Mouse (Mus musculus) limb, embryonic 13.5 days (tissue): ENCODE data around the gene Arfgap3. TPM values are rescaled to one million over a fixed set of nuclear protein-coding genes. Genes with fewer than 3 reads are reported as not detected.
"Not testable (repeated sequence)": the region's sequence is repeated elsewhere in the genome, so short reads cannot be mapped to it uniquely, and the experiment has no call there.

Experiments used
- ATAC-seq: fragments of 200-750 bp; cut with Nextera tagmentation; 2 replicates; pipeline ENCODE4 v1.8.0; 2017; ENCODE audit warnings: low read depth, moderate number of reproducible peaks, moderate TSS enrichment; ENCODE audit not compliant: low FRiP score
- H3K27ac ChIP-seq: fragments of 300-500 bp; sonication (generic); 2 replicates; pipeline ENCODE4 v1.5.1; 2015; ENCODE audit warnings: inconsistent platforms, mild to moderate bottlenecking, moderate library complexity
- H3K27me3 ChIP-seq: fragments of 300-500 bp; sonication (generic); 2 replicates; pipeline ENCODE4 v1.6.1; 2015; ENCODE audit warnings: mild to moderate bottlenecking, inconsistent platforms
- H3K36me3 ChIP-seq: fragments of 300-500 bp; sonication (generic); 2 replicates; pipeline ENCODE4 v1.6.1; 2015; ENCODE audit warnings: inconsistent platforms, mild to moderate bottlenecking, moderate library complexity
- H3K4me1 ChIP-seq: fragments of 300-500 bp; sonication (generic); 2 replicates; pipeline ENCODE4 v1.6.1; 2015; ENCODE audit warnings: inconsistent platforms
- H3K4me2 ChIP-seq: fragments of 300-500 bp; sonication (generic); replicated peaks from 2 replicates; pipeline ENCODE4 v1.6.1; 2015; ENCODE audit warnings: inconsistent platforms, mild to moderate bottlenecking, moderate library complexity
- H3K4me3 ChIP-seq: fragments of 300-500 bp; sonication (generic); 2 replicates; pipeline ENCODE4 v1.5.1; 2015; ENCODE audit warnings: moderate library complexity, mild to moderate bottlenecking, inconsistent platforms
- H3K9ac ChIP-seq: fragments of 300-500 bp; sonication (generic); 2 replicates; pipeline ENCODE4 v1.6.1; 2015; ENCODE audit warnings: mild to moderate bottlenecking, inconsistent platforms
- H3K9me3 ChIP-seq: fragments of 300-500 bp; sonication (generic); 2 replicates; pipeline ENCODE4 v1.6.1; 2016; ENCODE audit warnings: inconsistent platforms
- WGBS: fragments of 180-500 bp; shearing (Covaris S2); methylation state at CpG from one replicate; pipeline ENCODE4 v1.1.7; 2015; 5-methylcytosine and 5-hydroxymethylcytosine counted together
- polyA plus RNA-seq: library from polyadenylated mRNA; unstranded; fragments of >200 nt; fragmentation: Nextera tagmentation; extraction: Ambion mirVana; gene quantifications from 2 replicates; pipeline ENCODE4 v1.2.1, GENCODE M21; 2015

Gene Arfgap3
- polyA plus RNA-seq, 1 experiment from 2014 or later = 52.9 TPM

DNA sequence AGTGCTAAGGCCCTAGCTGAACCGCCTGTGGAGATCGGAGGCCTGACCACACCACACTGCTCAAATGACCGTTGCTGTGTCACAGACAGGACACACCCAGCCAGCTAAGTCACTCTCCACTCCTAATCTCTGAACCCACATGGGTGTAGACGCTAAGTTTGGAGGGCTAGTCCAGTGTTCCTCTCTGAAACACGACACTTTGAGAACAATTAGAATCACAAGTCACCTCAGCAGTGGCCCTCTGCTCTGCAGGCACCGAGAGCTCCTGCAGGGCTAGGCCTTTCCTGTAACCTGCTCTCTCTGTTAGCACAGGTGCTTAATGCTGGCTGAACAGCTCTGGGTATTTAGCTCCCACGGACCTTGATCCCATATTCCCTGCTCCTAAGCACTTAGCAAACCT, 5.9 kb downstream of the Arfgap3 start:
- Histone ChIP-seq H3K27ac (no peak overlapping the region), H3K4me1 (peaks cover 8% of the 10 kb centered on the region), H3K9ac (no peak overlapping the region), H3K27me3 (no peaks in the 10 kb centered on the region), H3K9me3 (no peaks in the 10 kb centered on the region), H3K36me3 (peaks cover 40% of the 10 kb centered on the region), H3K4me3 (no peak overlapping the region), H3K4me2 (no peak overlapping the region)
- no peak for ATAC-seq
- 35% methylated on average over 7 of the region's 7 CpGs for WGBS

DNA sequence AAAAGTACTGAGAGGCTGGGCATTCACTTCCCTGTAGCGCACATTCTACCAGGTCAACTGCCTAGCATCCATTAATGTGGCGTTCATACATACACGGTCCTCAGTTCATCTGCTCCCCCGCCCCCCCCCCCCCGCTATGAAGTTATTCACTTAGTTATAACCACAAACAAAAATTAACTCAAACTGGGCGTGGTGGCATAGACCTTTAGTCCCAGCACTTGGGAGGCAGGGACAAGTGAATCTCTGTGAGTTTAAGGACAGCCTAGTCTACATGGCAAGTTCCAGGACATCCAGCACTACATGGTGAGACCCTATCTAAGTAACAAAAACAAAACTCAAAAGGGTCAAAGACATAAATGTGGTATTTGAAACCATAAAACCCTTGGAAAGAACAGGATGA, 11.1 kb downstream of the Arfgap3 start:
- Histone ChIP-seq H3K4me1 (no peaks in the 10 kb centered on the region), H3K36me3 (peaks cover 75% of the 10 kb centered on the region), H3K27me3 (no peaks in the 10 kb centered on the region), H3K27ac (no peak overlapping the region), H3K9ac (no peak overlapping the region), H3K4me2 (no peak overlapping the region), H3K9me3 (no peaks in the 10 kb centered on the region), H3K4me3 (no peak overlapping the region)
- no peak for ATAC-seq
- 79% methylated on average over 6 of the region's 6 CpGs for WGBS

DNA sequence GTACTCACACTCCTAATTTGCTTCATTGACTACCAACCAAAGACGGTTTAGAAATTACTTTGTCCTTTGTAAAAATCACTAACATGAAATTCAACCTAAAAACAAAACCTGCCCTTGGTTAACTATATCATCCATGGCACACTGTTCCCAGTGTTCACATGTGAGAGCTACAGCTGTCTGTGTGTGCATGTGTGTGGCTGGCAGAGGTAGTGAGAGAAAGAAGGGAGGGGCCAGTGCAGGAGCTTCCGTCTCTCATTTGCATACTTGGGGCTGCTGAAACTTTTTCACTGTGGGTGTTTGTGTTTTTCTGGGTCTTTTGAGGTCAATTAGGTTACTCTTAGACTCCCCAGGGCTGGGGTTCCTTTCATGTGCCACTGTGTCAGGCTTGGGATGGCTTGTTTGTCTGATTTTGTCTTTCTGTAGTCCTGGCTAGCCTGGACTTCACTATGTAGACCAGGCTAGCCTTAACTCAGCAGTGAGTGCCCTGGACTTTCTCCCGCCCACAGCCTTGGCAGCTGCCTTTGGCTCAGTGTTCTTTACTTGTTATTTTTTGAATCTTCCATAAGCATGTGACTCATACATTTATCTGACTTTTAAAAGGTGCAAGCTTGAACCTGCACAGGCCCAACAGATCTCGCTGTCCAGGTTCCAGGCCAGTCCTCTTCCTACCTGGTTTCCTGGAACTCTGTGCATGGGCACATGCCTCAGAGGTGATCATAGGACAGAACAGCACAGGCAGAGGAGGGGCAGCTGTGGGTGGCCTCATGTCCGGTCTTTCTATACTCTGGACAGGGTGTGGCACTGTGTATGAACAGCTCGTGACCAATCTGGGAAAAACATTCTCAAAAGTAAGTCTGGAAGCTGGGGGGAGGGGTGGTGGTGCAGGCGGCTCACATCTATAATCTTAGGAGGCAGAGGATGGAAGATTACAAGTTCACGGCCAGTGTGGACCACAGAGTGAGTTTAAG, 11.9 kb downstream of the Arfgap3 start:
- no peaks in the 10 kb centered on the region for H3K9me3 ChIP-seq
- no peak for ATAC-seq
- no peak overlapping the region for H3K4me3 ChIP-seq
- no peaks in the 10 kb centered on the region for H3K4me1 ChIP-seq
- H3K27me3 ChIP-seq = no peaks in the 10 kb centered on the region
- H3K27ac ChIP-seq = no peak overlapping the region
- WGBS = 77% methylated on average over 8 of the region's 8 CpGs
- no peak overlapping the region for H3K9ac ChIP-seq
- H3K4me2 ChIP-seq = no peak overlapping the region
- H3K36me3 ChIP-seq = peaks cover 80% of the 10 kb centered on the region

DNA sequence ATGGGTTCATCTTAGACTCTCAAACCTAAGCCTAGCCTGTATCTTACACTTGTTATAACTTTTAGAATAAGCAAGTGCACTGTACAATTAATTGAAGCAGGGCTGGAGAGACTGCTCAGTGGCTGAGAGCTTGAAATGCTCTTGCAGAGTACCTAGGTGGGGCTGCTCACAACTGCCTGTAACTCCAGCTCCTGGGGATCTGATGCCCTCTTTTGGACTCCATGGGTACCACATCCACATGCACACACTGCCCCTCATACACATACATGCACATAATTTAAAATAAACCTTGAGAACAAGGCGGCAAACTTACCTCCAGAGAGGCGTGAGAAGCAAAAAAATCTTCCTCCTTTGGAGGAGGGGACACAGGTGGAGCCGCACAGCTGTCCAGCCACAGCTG, 17.7 kb downstream of the Arfgap3 start:
- WGBS = 78% methylated on average over 3 of the region's 3 CpGs
- no peak overlapping the region for H3K9ac ChIP-seq
- H3K4me1 ChIP-seq = no peaks in the 10 kb centered on the region
- no peaks in the 10 kb centered on the region for H3K9me3 ChIP-seq
- peaks cover 92% of the 10 kb centered on the region for H3K36me3 ChIP-seq
- H3K4me2 ChIP-seq = no peak overlapping the region
- H3K27ac ChIP-seq = no peak overlapping the region
- no peak for ATAC-seq
- H3K27me3 ChIP-seq = no peaks in the 10 kb centered on the region
- no peak overlapping the region for H3K4me3 ChIP-seq

DNA sequence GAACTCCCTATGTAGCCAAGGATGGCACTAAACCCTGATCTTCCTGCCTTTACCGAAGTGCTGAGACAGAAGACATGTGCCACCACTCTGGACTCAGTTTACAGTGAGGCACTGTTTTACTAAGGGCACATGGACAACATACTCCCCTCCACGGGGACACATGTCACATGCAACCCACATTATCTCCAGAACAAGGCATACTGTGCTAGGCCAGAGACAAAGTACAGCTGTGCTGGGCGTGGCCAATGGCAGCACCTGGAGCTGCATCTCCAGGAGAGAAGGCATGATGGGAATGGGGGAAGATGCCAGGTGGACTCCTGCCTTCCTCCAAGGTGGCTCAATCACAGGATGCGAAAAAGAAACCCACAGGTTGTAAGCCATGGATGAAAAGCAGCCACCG, 21.1 kb downstream of the Arfgap3 start:
- Histone ChIP-seq H3K9me3 (no peaks in the 10 kb centered on the region), H3K27me3 (no peaks in the 10 kb centered on the region), H3K4me3 (no peak overlapping the region), H3K27ac (no peak overlapping the region), H3K4me2 (no peak overlapping the region), H3K9ac (no peak overlapping the region), H3K36me3 (peaks cover 92% of the 10 kb centered on the region), H3K4me1 (no peaks in the 10 kb centered on the region)
- ATAC-seq = no peak
- WGBS = 81% methylated on average over 5 of the region's 5 CpGs

DNA sequence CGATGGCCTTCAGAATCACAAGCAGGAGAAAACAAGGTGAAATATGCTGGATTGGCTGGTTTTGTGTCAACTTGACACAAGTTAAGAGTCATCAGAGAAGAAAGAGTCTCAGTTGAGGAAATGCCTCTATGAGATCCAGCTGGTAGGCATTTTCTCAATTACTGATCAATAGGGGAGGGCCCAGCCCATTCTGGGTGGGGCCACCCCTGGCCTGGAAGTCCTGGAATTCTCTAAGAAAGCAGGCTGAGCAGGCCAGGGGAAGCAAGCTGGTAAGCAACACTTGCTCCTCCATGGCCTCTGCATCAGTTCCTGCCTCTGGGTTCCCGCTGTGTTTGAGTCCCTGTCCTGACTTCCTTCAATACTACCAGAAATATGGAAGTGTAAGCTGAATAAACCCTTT, 27.0 kb downstream of the Arfgap3 start:
- no peak overlapping the region for H3K4me3 ChIP-seq
- ATAC-seq = no peak
- 90% methylated on average over 2 of the region's 2 CpGs for WGBS
- peaks cover 85% of the 10 kb centered on the region for H3K36me3 ChIP-seq
- no peaks in the 10 kb centered on the region for H3K4me1 ChIP-seq
- no peak overlapping the region for H3K27ac ChIP-seq
- no peak overlapping the region for H3K4me2 ChIP-seq
- H3K9me3 ChIP-seq = no peaks in the 10 kb centered on the region
- no peak overlapping the region for H3K9ac ChIP-seq
- H3K27me3 ChIP-seq = no peaks in the 10 kb centered on the region

DNA sequence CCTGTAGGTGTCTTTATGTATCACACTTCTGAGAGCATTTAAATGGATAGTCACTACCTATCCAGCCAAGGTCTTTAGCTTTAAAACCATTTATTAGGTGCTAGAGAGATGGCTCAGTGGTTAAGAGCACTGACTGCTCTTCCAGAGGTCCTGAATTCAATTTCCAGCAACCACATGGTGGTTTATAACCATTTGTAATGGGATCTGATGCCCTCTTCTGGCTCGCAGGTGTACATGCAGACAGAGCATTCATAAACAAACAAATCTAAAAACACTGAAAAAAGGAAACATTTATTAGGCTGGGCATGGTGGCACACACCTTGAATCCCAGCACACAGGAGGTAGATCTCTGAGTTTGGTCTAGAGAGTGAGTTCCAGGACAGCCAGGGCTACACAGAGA, 35.1 kb downstream of the Arfgap3 start:
- ATAC-seq = no peak
- Histone ChIP-seq H3K27me3 (no peaks in the 10 kb centered on the region), H3K9me3 (no peaks in the 10 kb centered on the region), H3K27ac (no peak overlapping the region), H3K4me2 (no peak overlapping the region), H3K9ac (no peak overlapping the region), H3K4me3 (no peak overlapping the region), H3K36me3 (peaks cover 76% of the 10 kb centered on the region), H3K4me1 (no peaks in the 10 kb centered on the region)
- WGBS = 65% methylated on average over 1 of the region's 1 CpGs

DNA sequence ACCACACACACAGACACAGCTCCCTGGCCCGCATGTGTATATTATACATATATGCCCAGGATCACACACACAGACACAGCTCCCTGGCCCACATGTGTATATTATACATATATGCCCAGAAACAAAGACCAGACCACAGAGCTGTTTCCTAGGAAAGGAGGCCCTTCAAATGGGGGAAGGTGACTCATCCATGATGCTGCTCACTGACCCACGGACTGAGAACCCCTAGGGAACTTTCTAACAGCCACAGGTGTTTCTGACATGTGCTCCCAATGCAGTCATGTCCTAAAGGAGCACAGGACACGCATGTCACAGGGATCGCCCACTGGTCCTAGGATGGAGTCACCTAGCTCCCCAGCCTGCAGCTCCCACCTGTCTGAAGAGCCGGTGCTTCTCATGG, 40.2 kb downstream of the Arfgap3 start:
- 88% methylated on average over 5 of the region's 5 CpGs for WGBS
- no peak overlapping the region for H3K4me3 ChIP-seq
- no peak for ATAC-seq
- H3K9ac ChIP-seq = no peak overlapping the region
- no peak overlapping the region for H3K4me2 ChIP-seq
- no peaks in the 10 kb centered on the region for H3K9me3 ChIP-seq
- no peaks in the 10 kb centered on the region for H3K4me1 ChIP-seq
- no peaks in the 10 kb centered on the region for H3K27me3 ChIP-seq
- H3K27ac ChIP-seq = no peak overlapping the region
- H3K36me3 ChIP-seq = peaks cover 89% of the 10 kb centered on the region

DNA sequence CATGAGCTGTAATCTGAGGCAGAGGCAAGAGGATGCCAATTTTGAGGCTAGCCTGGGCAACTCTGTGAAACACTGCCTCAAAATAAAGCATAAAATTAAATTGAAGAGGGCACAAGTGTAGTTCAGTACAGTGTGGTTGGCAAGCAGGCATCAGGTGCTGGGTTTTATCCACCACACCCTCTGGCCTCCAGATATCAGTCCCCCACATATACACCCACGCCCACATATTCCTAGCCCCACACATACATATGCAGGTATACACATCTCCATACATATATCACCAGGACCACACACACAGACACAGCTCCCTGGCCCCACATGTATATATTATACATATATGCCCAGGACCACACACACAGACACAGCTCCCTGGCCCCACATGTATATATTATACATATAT, 41.3 kb downstream of the Arfgap3 start:
- H3K27ac ChIP-seq, H3K27me3 ChIP-seq, H3K9me3 ChIP-seq, ATAC-seq, H3K4me2 ChIP-seq, H3K9ac ChIP-seq, H3K4me1 ChIP-seq, H3K4me3 ChIP-seq: not testable (repeated sequence)
- peaks cover 90% of the 10 kb centered on the region for H3K36me3 ChIP-seq
- WGBS = 81% methylated on average over 1 of the region's 1 CpGs

DNA sequence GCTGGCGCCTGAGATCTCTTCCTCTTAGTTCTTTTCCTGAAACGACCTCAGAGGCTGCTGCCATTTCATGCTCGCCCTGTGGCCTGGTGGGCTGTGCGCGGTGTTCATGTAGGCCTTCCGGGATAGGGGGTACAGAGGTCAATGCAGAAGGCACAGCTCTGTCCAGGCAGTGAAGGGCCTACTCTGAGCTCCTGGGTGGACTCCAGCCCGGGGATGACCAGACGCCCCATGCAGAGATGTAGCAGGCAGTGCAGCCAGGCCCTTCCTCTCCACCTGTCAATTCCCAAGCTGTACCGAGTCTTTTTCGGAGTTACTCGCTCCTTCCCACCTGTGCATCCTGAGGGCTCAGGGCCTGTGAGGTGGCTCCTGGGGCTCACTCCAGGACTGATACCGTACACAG, 43.9 kb downstream of the Arfgap3 start:
- Histone ChIP-seq H3K27ac (peak overlapping the region; percentile 12; the same call in 1 of the 2 replicates), H3K9me3 (no peaks in the 10 kb centered on the region), H3K9ac (no peak overlapping the region; the same call in 1 of the 2 replicates), H3K4me1 (no peaks in the 10 kb centered on the region), H3K27me3 (no peaks in the 10 kb centered on the region), H3K36me3 (peaks cover 91% of the 10 kb centered on the region), H3K4me2 (no peak overlapping the region), H3K4me3 (no peak overlapping the region)
- no peak for ATAC-seq
- 89% methylated on average over 12 of the region's 12 CpGs for WGBS

DNA sequence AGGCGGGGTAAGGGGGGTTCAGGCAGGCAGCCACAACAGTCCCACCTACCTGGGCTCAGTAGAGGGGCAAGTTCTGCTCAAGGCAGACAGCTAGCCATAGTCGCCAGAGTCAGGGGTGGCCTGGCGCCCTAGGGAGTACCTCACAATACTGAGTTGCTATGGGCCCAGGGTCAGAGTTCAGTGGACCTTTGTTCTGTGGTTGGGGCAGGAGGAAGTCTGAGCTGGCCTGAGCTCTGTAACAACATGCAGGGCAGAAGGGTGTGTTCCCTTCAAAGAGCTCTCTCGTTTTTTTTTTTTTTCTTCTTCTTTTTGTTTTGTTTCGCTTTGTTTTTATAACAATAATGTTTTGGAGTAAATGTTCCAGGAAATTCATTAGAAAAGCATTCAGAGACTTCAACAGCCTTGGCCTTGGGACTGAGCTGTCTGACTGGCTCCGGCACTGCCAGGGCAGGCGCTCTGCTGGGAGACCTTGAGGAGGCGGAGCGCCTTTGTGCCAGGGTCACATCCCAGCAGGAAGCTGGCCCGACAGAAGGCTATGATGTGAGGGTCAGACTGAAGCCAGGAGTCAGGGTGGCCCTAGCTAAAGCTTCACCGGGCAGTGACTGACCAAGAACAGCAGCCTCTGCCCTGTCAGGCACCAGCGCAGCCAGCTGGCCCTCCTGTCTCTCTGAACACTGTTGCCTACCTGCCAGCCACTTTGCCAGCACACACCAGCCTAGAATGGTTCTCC, 44.7 kb downstream of the Arfgap3 start:
- Histone ChIP-seq H3K4me3 (no peak overlapping the region), H3K4me1 (0 out of 2 replicates have a peak, but pooled peaks cover 6% of the 10 kb centered on the region), H3K9me3 (no peaks in the 10 kb centered on the region), H3K27ac (peak overlapping the region; percentile 12; the same call in 1 of the 2 replicates), H3K36me3 (peaks cover 94% of the 10 kb centered on the region), H3K9ac (no peak overlapping the region), H3K4me2 (no peak overlapping the region), H3K27me3 (no peaks in the 10 kb centered on the region)
- WGBS = 73% methylated on average over 12 of the region's 12 CpGs
- ATAC-seq = no peak

DNA sequence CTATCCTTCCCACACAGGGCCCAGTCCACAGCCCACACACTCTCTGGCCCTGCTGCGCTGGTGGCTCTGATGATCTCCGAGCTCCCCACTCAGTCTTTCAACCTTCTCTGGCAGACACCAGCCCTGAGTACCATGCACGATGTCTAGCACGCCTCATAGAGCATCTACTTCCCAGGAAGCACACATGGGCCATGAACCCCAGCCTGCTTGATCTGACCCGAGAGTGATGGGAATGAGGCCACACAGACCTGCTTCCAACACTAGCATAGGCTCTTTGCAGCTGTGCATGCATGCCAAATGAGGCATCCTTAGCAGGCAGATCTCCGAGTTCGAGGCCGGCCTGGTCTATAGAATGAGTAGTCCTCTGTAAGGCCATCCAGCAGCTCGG, 45.2 kb downstream of the Arfgap3 start:
- 87% methylated on average over 9 of the region's 9 CpGs for WGBS
- H3K4me3 ChIP-seq = no peak overlapping the region
- no peak overlapping the region for H3K4me2 ChIP-seq
- ATAC-seq = no peak
- 0 out of 2 replicates have a peak, but pooled peaks cover 6% of the 10 kb centered on the region for H3K4me1 ChIP-seq
- no peak overlapping the region for H3K9ac ChIP-seq
- H3K9me3 ChIP-seq = no peaks in the 10 kb centered on the region
- H3K36me3 ChIP-seq = peaks cover 94% of the 10 kb centered on the region
- no peak overlapping the region for H3K27ac ChIP-seq
- no peaks in the 10 kb centered on the region for H3K27me3 ChIP-seq
